8 mouse cellular contexts compared by ENCODE assay signal in the genomic region with DNA sequence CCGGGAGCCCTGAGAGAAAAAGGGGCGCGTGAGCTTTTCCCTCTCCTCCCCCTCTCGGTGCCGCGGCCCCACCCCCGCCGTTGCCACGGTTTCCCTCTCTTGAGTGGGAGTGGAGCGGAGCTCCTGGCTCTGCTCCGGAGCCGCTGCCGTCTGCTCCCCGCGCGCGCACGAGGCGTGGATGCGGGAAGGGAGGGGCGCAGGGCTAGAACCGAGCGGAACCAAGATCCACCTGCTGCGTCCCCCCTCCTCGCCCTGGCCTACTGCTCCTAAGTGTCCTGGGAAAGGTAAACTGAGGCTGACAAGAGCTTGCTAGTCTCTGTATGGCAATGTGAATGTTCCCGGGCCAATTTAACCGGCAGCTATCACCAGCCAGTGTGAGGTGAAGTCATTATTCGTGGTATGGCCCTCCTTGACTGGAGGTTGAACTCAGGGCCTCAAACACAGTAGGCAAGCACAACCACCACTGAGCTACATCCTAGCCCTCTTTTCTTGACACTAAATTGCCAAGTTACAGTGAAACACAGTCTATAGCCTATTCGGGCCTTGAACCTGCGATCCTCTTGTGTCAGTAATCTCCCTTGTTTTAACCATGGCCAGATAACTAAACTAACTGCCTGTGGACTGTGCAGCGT. TPM values are rescaled to one million over a fixed set of nuclear protein-coding genes. Genes with fewer than 3 reads are reported as not detected.
DNase-seq lines count a peak whose midpoint lies in the region; ATAC-seq and TF ChIP-seq lines count a peak whose summit lies in the region.
"Had no signal": no experiment of that assay in that cellular context is flagged by ENCODE, and none has a peak within 500 bp of the region (broad histone marks: within the 10 kb centered on the region; RNA-seq: fewer than 3 reads in every experiment).

No protein-coding gene starts in this region.

- H3K27ac ChIP-seq in lung, embryonic 14.5 days (ENCODE audit: low read depth) = no peak overlapping the region
- no peak overlapping the region for H3K27ac ChIP-seq in forebrain, embryonic 14.5 days (ENCODE audit: low read depth, low read length)
- no peak overlapping the region for H3K27ac ChIP-seq in midbrain, embryonic 11.5 days (ENCODE audit: low read depth, low read length)
- peak overlapping the region; percentile 86 for H3K27ac ChIP-seq in stomach, embryonic 16.5 days (ENCODE audit: low read length)

- no peak for TF ChIP-seq CTCF in lung, embryonic 14.5 days (IDR thresholded peaks at IDR 0.05; ENCODE audit: low read depth)

- no peak for ATAC-seq in lung, embryonic 14.5 days (ENCODE audit: insufficient read depth)
- no peak for ATAC-seq in forebrain, embryonic 14.5 days
- ATAC-seq in midbrain, embryonic 11.5 days (ENCODE audit: low FRiP score) = no peak
- no peak for ATAC-seq in stomach, embryonic 16.5 days (ENCODE audit: insufficient read depth, low FRiP score)

- peak overlapping the region; percentile 66 for H3K4me3 ChIP-seq in lung, embryonic 14.5 days (ENCODE audit: low read depth, low read length)
- H3K4me3 ChIP-seq in forebrain, embryonic 14.5 days (ENCODE audit: low read depth, low read length) = peak overlapping the region; percentile 56
- peak overlapping the region; percentile 67 for H3K4me3 ChIP-seq in midbrain, embryonic 11.5 days (ENCODE audit: low read depth, low read length)
- peak overlapping the region; percentile 70 for H3K4me3 ChIP-seq in stomach, embryonic 16.5 days (replicated peaks; ENCODE audit: low read length)

- H3K4me1 ChIP-seq in lung, embryonic 14.5 days (ENCODE audit: insufficient read depth) = peaks cover 14% of the 10 kb centered on the region
- peaks cover 14% of the 10 kb centered on the region; the same call in 1 of the 2 replicates for H3K4me1 ChIP-seq in forebrain, embryonic 14.5 days (ENCODE audit: control insufficient read depth, insufficient read depth, low read length)
- peaks cover 28% of the 10 kb centered on the region for H3K4me1 ChIP-seq in midbrain, embryonic 11.5 days (ENCODE audit: control insufficient read depth, insufficient read depth, low read length)
- peaks cover 21% of the 10 kb centered on the region for H3K4me1 ChIP-seq in stomach, embryonic 16.5 days (ENCODE audit: control insufficient read depth, insufficient read depth, low read length)

- peak overlapping the region; percentile 99 for H3K4me2 ChIP-seq in lung, embryonic 14.5 days
- peak overlapping the region; percentile 99 for H3K4me2 ChIP-seq in forebrain, embryonic 14.5 days (ENCODE audit: low read length)
- H3K4me2 ChIP-seq in midbrain, embryonic 11.5 days = peak overlapping the region; percentile 99
- H3K4me2 ChIP-seq in stomach, embryonic 16.5 days (ENCODE audit: low read depth, low read length) = peak overlapping the region; percentile 100

- no peaks in the 10 kb centered on the region for H3K9me3 ChIP-seq in lung, embryonic 14.5 days (ENCODE audit: low read depth, low read length)
- no peaks in the 10 kb centered on the region for H3K9me3 ChIP-seq in forebrain, embryonic 14.5 days (replicated peaks; ENCODE audit: control insufficient read depth, low read length)
- no peaks in the 10 kb centered on the region for H3K9me3 ChIP-seq in midbrain, embryonic 11.5 days (ENCODE audit: control insufficient read depth, low read length)
- no peaks in the 10 kb centered on the region for H3K9me3 ChIP-seq in stomach, embryonic 16.5 days (replicated peaks; ENCODE audit: control insufficient read depth, low read length)

- H3K27me3 ChIP-seq in lung, embryonic 14.5 days (ENCODE audit: insufficient read depth, low read length) = peaks cover 26% of the 10 kb centered on the region
- H3K27me3 ChIP-seq in forebrain, embryonic 14.5 days (replicated peaks; ENCODE audit: control insufficient read depth, insufficient read depth, low read length) = peaks cover 43% of the 10 kb centered on the region
- peaks cover 37% of the 10 kb centered on the region for H3K27me3 ChIP-seq in midbrain, embryonic 11.5 days (ENCODE audit: control insufficient read depth, insufficient read depth, low read length)
- peaks cover 19% of the 10 kb centered on the region for H3K27me3 ChIP-seq in stomach, embryonic 16.5 days (ENCODE audit: control insufficient read depth, insufficient read depth, low read length)

- WGBS in lung, embryonic 14.5 days = 7% methylated on average over 31 of the region's 31 CpGs
- 11% methylated on average over 18 of the region's 31 CpGs for WGBS in forebrain, embryonic 14.5 days
- 8% methylated on average over 25 of the region's 31 CpGs for WGBS in midbrain, embryonic 11.5 days
- 9% methylated on average over 31 of the region's 31 CpGs for WGBS in stomach, embryonic 16.5 days

- H3K36me3 ChIP-seq in lung, embryonic 14.5 days (ENCODE audit: insufficient read depth) = no peaks in the 10 kb centered on the region
- H3K36me3 ChIP-seq in forebrain, embryonic 14.5 days (ENCODE audit: control insufficient read depth, insufficient read depth, low read length) = no peaks in the 10 kb centered on the region
- H3K36me3 ChIP-seq in midbrain, embryonic 11.5 days (ENCODE audit: control insufficient read depth, insufficient read depth, low read length) = no peaks in the 10 kb centered on the region
- H3K36me3 ChIP-seq in stomach, embryonic 16.5 days (ENCODE audit: control insufficient read depth, insufficient read depth, low read length) = no peaks in the 10 kb centered on the region

- no peak overlapping the region for H3K9ac ChIP-seq in lung, embryonic 14.5 days
- no peak overlapping the region; the same call in 1 of the 2 replicates for H3K9ac ChIP-seq in forebrain, embryonic 14.5 days (ENCODE audit: low read length)
- no peak overlapping the region for H3K9ac ChIP-seq in midbrain, embryonic 11.5 days (ENCODE audit: low read length)
- peak overlapping the region; percentile 72 for H3K9ac ChIP-seq in stomach, embryonic 16.5 days (ENCODE audit: low read length)

- no peak for DNase-seq in lung, embryonic 14.5 days
- DNase-seq in lung, postnatal 4 days = no peak
- no peak for DNase-seq in forebrain, embryonic 14.5 days (ENCODE audit: low spot score)
- DNase-seq in layer of hippocampus, adult 8-10 months (ENCODE audit: low spot score in 2 of 2) = peak; percentile 67 to 70
- peak; percentile 90 for DNase-seq in midbrain, embryonic 11.5 days (ENCODE audit: low spot score, missing footprints)
- no peak for DNase-seq in MN1 (ENCODE audit: low spot score)

RNA-seq across cellular contexts. Expression of gene Itpka, which starts 1.2 kb away (rescaled TPM):
- polyA plus RNA-seq in lung, embryonic 14.5 days (2014; fragmentation: Nextera tagmentation; extraction: Ambion mirVana) = 1.3 TPM in 2 replicates
- 0.61 and 0.78 TPM in 2 replicates for polyA plus RNA-seq in forebrain, embryonic 14.5 days (2014; fragmentation: Nextera tagmentation; extraction: Ambion mirVana)
- 100 to 1,000 TPM; 213 to 245 (median 228) TPM for total RNA-seq in layer of hippocampus, adult 8-10 months (2022)
- 1.2 and 1.4 TPM in 2 replicates for polyA plus RNA-seq in midbrain, embryonic 11.5 days (2014; fragmentation: Nextera tagmentation; extraction: Ambion mirVana)
- polyA plus RNA-seq in stomach, embryonic 16.5 days (2015; fragmentation: Nextera tagmentation; extraction: Ambion mirVana) = 7.5 and 7.6 TPM in 2 replicates

RNA-seq across cellular contexts. Expression of gene Ltk, which starts 16.9 kb away (rescaled TPM):
- polyA plus RNA-seq in lung, embryonic 14.5 days (2014; fragmentation: Nextera tagmentation; extraction: Ambion mirVana) = 0.66 and 0.83 TPM in 2 replicates
- 0.29 and 0.37 TPM in 2 replicates for polyA plus RNA-seq in forebrain, embryonic 14.5 days (2014; fragmentation: Nextera tagmentation; extraction: Ambion mirVana)
- 10 to 100 TPM; 13.4 to 17.8 (median 14.7) TPM for total RNA-seq in layer of hippocampus, adult 8-10 months (2022)
- 0.05 TPM in 1 of 2 replicates, not detected in the other for polyA plus RNA-seq in midbrain, embryonic 11.5 days (2014; fragmentation: Nextera tagmentation; extraction: Ambion mirVana)
- polyA plus RNA-seq in stomach, embryonic 16.5 days (2015; fragmentation: Nextera tagmentation; extraction: Ambion mirVana) = 1.7 and 2.1 TPM in 2 replicates
- total RNA-seq: common myeloid progenitor, adult 5-6 weeks had no signal

RNA-seq across cellular contexts. Expression of gene Rpap1, which starts 44.0 kb away (rescaled TPM):
- polyA plus RNA-seq in lung, embryonic 14.5 days (2014; fragmentation: Nextera tagmentation; extraction: Ambion mirVana) = 30.7 and 34.2 TPM in 2 replicates
- polyA plus RNA-seq in forebrain, embryonic 14.5 days (2014; fragmentation: Nextera tagmentation; extraction: Ambion mirVana) = 12.8 and 16.0 TPM in 2 replicates
- 10 to 100 TPM; 18.6 to 21.5 (median 19.2) TPM for total RNA-seq in layer of hippocampus, adult 8-10 months (2022)
- 18.2 and 22.8 TPM in 2 replicates for polyA plus RNA-seq in midbrain, embryonic 11.5 days (2014; fragmentation: Nextera tagmentation; extraction: Ambion mirVana)
- 26.1 and 26.7 TPM in 2 replicates for polyA plus RNA-seq in stomach, embryonic 16.5 days (2015; fragmentation: Nextera tagmentation; extraction: Ambion mirVana)

RNA-seq across cellular contexts. Expression of gene Tyro3, which starts 54.2 kb away (rescaled TPM):
- 19.0 and 21.9 TPM in 2 replicates for polyA plus RNA-seq in lung, embryonic 14.5 days (2014; fragmentation: Nextera tagmentation; extraction: Ambion mirVana)
- polyA plus RNA-seq in forebrain, embryonic 14.5 days (2014; fragmentation: Nextera tagmentation; extraction: Ambion mirVana) = 14.3 TPM in 2 replicates
- total RNA-seq in layer of hippocampus, adult 8-10 months (2022) = 10 to 100 TPM; 86.0 to 95.4 (median 91.3) TPM
- 19.1 and 22.6 TPM in 2 replicates for polyA plus RNA-seq in midbrain, embryonic 11.5 days (2014; fragmentation: Nextera tagmentation; extraction: Ambion mirVana)
- polyA plus RNA-seq in stomach, embryonic 16.5 days (2015; fragmentation: Nextera tagmentation; extraction: Ambion mirVana) = 26.7 and 31.1 TPM in 2 replicates

Comparison
In these comparisons a context has a peak if more than half of its experiments do, and no peak if none do; other contexts are left out.
1. DNase-seq: peak in layer of hippocampus, adult 8-10 months (2 of 2) and midbrain, embryonic 11.5 days (single experiment); none in lung, embryonic 14.5 days (single experiment), lung, postnatal 4 days (0 of 2), forebrain, embryonic 14.5 days (single experiment) and MN1 (single experiment).
2. Peak in every context shown above with its lines, with median percentiles within 50 percentile points of each other: H3K4me2 ChIP-seq and H3K4me3 ChIP-seq.